Mouse (Mus musculus): Measurements from ENCODE around the gene Ice2.

Ice2 gene

GRCm38 (mm10) chr9:69404671-69405070 is 7.0 kb downstream of the Ice2 start:
- DNase-seq (ENCODE audit: low spot score in 2 of 2) = no peak

- DNase-seq (ENCODE audit: low spot score in 2 of 2) = no peak
These were observed 21.8 kb downstream of the Ice2 start for GRCm38 (mm10) chr9:69419476-69419875.

GRCm38 (mm10) chr9:69430531-69430930 is 32.8 kb downstream of the Ice2 start:
- no peak for DNase-seq (ENCODE audit: low spot score in 2 of 2)

- DNase-seq (ENCODE audit: low spot score in 2 of 2) = no peak
These were observed 34.3 kb downstream of the Ice2 start for GRCm38 (mm10) chr9:69431863-69432555.

- no peak for DNase-seq (ENCODE audit: low spot score in 2 of 2)
These were observed 37.5 kb downstream of the Ice2 start for GRCm38 (mm10) chr9:69435194-69435593.

- DNase-seq (ENCODE audit: low spot score in 2 of 2) = no peak
These were observed 38.0 kb downstream of the Ice2 start for GRCm38 (mm10) chr9:69435662-69436061.

- DNase-seq (ENCODE audit: low spot score in 2 of 2) = no peak
These were observed 42.2 kb downstream of the Ice2 start for GRCm38 (mm10) chr9:69439805-69440357.

- DNase-seq (ENCODE audit: low spot score in 2 of 2) = no peak
These were observed 44.8 kb downstream of the Ice2 start for GRCm38 (mm10) chr9:69442471-69443038.

- DNase-seq (ENCODE audit: low spot score in 2 of 2) = no peak
These were observed 45.5 kb downstream of the Ice2 start for GRCm38 (mm10) chr9:69443203-69443602.

GRCm38 (mm10) chr9:69448801-69449200 is 51.1 kb downstream of the Ice2 start:
- no peak for DNase-seq (ENCODE audit: low spot score in 2 of 2)

GRCm38 (mm10) chr9:69450636-69451035 is 52.9 kb downstream of the Ice2 start:
- DNase-seq (ENCODE audit: low spot score in 2 of 2) = no peak

- DNase-seq (ENCODE audit: low spot score in 2 of 2) = no peak
These were observed 54.4 kb downstream of the Ice2 start for GRCm38 (mm10) chr9:69451886-69452810.

GRCm38 (mm10) chr9:69453066-69453900 is 55.6 kb downstream of the Ice2 start, which contains the start of gene Anxa2:
Anxa2 (plus strand) TSS chr9:69453620.
- peak; percentile 10 to 31 for DNase-seq (ENCODE audit: low spot score in 2 of 2)

- no peak for DNase-seq (ENCODE audit: low spot score in 2 of 2)
These were observed 56.4 kb downstream of the Ice2 start for GRCm38 (mm10) chr9:69453901-69454666.

- DNase-seq (ENCODE audit: low spot score in 2 of 2) = no peak
These were observed 57.0 kb downstream of the Ice2 start for GRCm38 (mm10) chr9:69454691-69455090.

GRCm38 (mm10) chr9:69455391-69455790 is 57.7 kb downstream of the Ice2 start:
- no peak for DNase-seq (ENCODE audit: low spot score in 2 of 2)

- DNase-seq (ENCODE audit: low spot score in 2 of 2) = no peak
These were observed 58.8 kb downstream of the Ice2 start for GRCm38 (mm10) chr9:69456406-69457075.

- no peak for DNase-seq (ENCODE audit: low spot score in 2 of 2)
These were observed 59.4 kb downstream of the Ice2 start for GRCm38 (mm10) chr9:69457143-69457542.

GRCm38 (mm10) chr9:69457747-69458625 is 60.3 kb downstream of the Ice2 start:
- DNase-seq (ENCODE audit: low spot score in 2 of 2) = no peak
